Mouse (Mus musculus) forebrain, embryonic 10.5 days (tissue): ENCODE data around the gene Dixdc1. TPM values are rescaled to one million over a fixed set of nuclear protein-coding genes. Genes with fewer than 3 reads are reported as not detected.

Source experiments
- DNase-seq: peaks from one replicate; pipeline ENCODE4 v3.0.0-alpha.2; 2017; ENCODE audit warnings: low spot score; ENCODE audit errors: extremely low spot score
- H3K27ac ChIP-seq: fragments of 300-500 bp; sonication (generic); 2 replicates; pipeline ENCODE4 v1.5.1; 2016; ENCODE audit warnings: mild to moderate bottlenecking
- H3K27me3 ChIP-seq: fragments of 300-500 bp; sonication (generic); 2 replicates; pipeline ENCODE4 v1.6.1; 2016; ENCODE audit warnings: mild to moderate bottlenecking; ENCODE audit not compliant: poor library complexity, severe bottlenecking
- H3K36me3 ChIP-seq: fragments of 300-500 bp; sonication (generic); replicated peaks from 2 replicates; pipeline ENCODE4 v1.6.1; 2016; ENCODE audit warnings: mild to moderate bottlenecking, moderate library complexity
- H3K4me1 ChIP-seq: fragments of 300-500 bp; sonication (generic); 2 replicates; pipeline ENCODE4 v1.6.1; 2016
- H3K4me3 ChIP-seq: fragments of 300-500 bp; sonication (generic); 2 replicates; pipeline ENCODE4 v1.5.1; 2016; ENCODE audit warnings: mild to moderate bottlenecking, moderate library complexity
- H3K9me3 ChIP-seq: fragments of 300-500 bp; sonication (generic); 2 replicates; pipeline ENCODE4 v1.6.1; 2016; ENCODE audit warnings: mild to moderate bottlenecking, moderate library complexity
- WGBS: fragments of 180-500 bp; shearing (Covaris S2); methylation state at CpG from one replicate; pipeline ENCODE4 v1.1.7; 2016; 5-methylcytosine and 5-hydroxymethylcytosine counted together
- polyA plus RNA-seq: library from polyadenylated mRNA; unstranded; fragments of >200 nt; fragmentation: Nextera tagmentation; extraction: Ambion mirVana; gene quantifications from 2 replicates; pipeline ENCODE4 v1.2.1, GENCODE M21; 2016

Dixdc1 gene
- 22.2 and 23.0 TPM in 2 replicates for polyA plus RNA-seq

DNA sequence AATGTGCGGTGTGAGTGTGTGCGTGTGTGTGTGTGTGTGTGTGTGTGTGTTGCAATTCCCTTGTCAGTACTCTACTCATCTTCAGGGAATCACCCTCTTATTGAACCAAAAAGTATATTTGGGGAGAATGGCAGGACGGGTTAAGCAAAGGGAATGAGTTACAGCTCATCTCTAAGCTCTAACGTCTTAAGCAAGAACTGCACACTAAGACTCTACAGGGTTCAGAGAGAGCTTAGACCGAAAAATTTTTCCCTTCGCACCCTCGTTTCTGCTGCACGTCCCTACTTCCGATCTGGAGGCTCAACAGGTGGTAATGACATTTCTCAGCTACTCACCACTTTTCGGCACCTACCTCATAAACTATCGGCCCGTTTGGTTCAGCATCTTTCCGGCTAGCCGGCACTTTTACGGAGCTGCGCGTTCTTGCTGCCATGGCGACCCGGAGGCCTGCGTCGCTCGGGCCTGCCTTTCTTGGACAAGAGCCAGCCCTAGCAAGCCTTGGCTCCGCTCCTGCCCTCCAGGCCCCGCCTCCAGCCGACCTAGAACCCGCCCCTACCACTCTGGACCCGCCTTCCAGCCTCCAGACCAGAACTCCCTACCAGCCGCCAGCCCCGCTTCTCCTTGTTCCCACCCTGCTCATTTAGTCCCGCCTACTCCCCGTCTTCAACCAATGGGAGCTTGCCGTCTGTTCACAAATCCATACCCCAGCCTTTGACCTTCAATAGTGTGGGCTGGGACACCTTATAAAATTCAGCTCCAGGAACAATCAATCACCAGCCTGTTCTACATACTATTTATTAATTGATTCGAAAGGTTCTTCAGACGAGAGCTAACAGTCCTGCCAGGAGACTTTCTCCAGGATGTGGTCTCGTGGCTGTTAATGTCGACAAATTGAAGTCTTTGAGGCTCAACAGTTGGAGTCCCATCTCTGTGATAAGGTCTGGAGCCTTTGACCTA lies at the start of gene Dixdc1:
Gene Dixdc1 (minus strand): TSS at position 604 of the 957 bp plus-strand sequence.
- peak within 1 kb of the TSS; percentile 40 for H3K27ac ChIP-seq
- WGBS = 16% methylated on average over 36 of the region's 36 CpGs
- H3K36me3 ChIP-seq = no peaks in the 10 kb centered on the region
- H3K4me3 ChIP-seq = peak within 1 kb of the TSS; percentile 52
- H3K4me1 ChIP-seq = peaks cover 18% of the 10 kb centered on the region
- no peaks in the 10 kb centered on the region for H3K9me3 ChIP-seq
- peaks cover 14% of the 10 kb centered on the region for H3K27me3 ChIP-seq
- peak; percentile 95 for DNase-seq

DNA sequence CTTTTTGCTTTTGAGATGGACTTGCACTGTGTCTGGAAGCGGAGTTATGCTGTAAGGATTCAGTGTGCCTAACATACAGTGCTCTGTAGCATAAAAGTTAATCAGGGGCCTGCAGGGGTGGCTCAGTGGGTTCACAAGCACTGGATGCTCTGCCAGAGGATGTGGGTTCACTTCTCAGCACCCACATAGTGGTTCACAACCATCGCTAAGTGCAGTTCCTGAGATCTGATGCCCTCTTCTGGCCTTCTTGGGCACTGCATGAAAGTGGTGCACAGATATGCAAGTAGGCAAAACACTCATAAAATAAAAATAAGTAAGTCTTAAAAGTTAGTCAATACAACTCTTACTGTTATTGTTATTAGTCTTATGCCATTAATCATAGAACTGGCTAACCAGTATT lies 42.8 kb upstream of the Dixdc1 start:
- Histone ChIP-seq H3K4me3 (no peak overlapping the region), H3K27ac (no peak overlapping the region), H3K9me3 (no peaks in the 10 kb centered on the region), H3K27me3 (no peaks in the 10 kb centered on the region), H3K36me3 (peaks cover 94% of the 10 kb centered on the region), H3K4me1 (no peaks in the 10 kb centered on the region)
- DNase-seq = peak; percentile 40
- WGBS = 71% methylated on average over 2 of the region's 2 CpGs

- WGBS = 73% methylated on average over 11 of the region's 11 CpGs
- H3K36me3 ChIP-seq = peaks cover 49% of the 10 kb centered on the region
- H3K4me3 ChIP-seq = peak overlapping the region; percentile 91
- DNase-seq = no peak
- H3K9me3 ChIP-seq = no peaks in the 10 kb centered on the region
- H3K27ac ChIP-seq = no peak overlapping the region; the same call in 1 of the 2 replicates
- H3K27me3 ChIP-seq = no peaks in the 10 kb centered on the region
- H3K4me1 ChIP-seq = peaks cover 26% of the 10 kb centered on the region
Observed at GRCm38 (mm10) chr9:50776162-50776760, 36.9 kb upstream of the Dixdc1 start.

GRCm38 (mm10) chr9:50775662-50776126 lies 36.4 kb upstream of the Dixdc1 start:
- H3K9me3 ChIP-seq = no peaks in the 10 kb centered on the region
- no peaks in the 10 kb centered on the region for H3K27me3 ChIP-seq
- WGBS = 1% methylated on average over 30 of the region's 30 CpGs
- H3K36me3 ChIP-seq = peaks cover 46% of the 10 kb centered on the region
- no peak for DNase-seq
- peak overlapping the region; percentile 95 for H3K27ac ChIP-seq
- peak overlapping the region; percentile 91 for H3K4me3 ChIP-seq
- H3K4me1 ChIP-seq = peaks cover 26% of the 10 kb centered on the region

DNA sequence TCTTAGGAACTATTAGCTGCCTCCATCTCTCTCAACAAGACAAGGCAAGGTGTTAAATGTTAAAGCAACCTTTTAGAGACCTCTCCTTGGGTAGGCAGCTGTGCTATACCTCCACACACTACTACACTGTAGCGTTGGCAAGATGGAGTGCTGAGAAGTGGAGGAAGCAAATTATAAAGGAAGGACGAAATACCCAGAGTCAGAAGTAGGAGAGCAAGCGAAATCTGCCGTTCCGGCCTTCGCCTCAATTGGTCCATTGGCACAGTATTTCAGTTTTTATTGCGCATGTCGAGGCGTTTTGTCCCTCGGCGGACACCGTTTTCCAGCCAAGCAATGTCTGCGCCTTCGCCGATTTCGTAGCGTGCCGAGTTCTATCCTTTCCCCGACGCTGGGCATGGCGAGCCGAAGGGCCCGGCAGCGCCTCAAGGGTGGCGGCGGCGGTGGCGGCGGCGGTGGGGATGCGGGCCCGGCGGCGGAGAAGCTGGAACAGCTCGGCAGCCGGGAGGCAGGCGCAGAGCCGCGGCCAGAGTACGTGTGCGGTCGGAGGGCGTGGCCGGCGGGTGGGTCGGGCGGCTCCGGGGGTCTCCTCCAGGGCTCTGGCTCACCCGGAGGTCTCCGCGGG lies 35.8 kb upstream of the Dixdc1 start, which contains the start of the genes Alg9 and 1110032A03Rik:
Gene Alg9 (plus strand): TSS at position 29 of the 622 bp plus-strand sequence.
Gene 1110032A03Rik (minus strand): TSS at position 530 of the 622 bp plus-strand sequence.
- peak within 1 kb of the TSS; percentile 95 for H3K27ac ChIP-seq
- 2% methylated on average over 51 of the region's 51 CpGs for WGBS
- DNase-seq = peak; percentile 90

GRCm38 (mm10) chr9:50774026-50774462 lies 34.7 kb upstream of the Dixdc1 start:
- H3K9me3 ChIP-seq = no peaks in the 10 kb centered on the region
- H3K4me3 ChIP-seq = 0 out of 2 replicates have a peak overlapping the region, but pooled peaks have one; percentile 91
- WGBS = 81% methylated on average over 4 of the region's 4 CpGs
- H3K27ac ChIP-seq = no peak overlapping the region
- DNase-seq = no peak
- peaks cover 30% of the 10 kb centered on the region for H3K4me1 ChIP-seq
- no peaks in the 10 kb centered on the region for H3K27me3 ChIP-seq
- peaks cover 31% of the 10 kb centered on the region for H3K36me3 ChIP-seq

More for the DNA sequence above, 35.8 kb upstream of the Dixdc1 start, which contains the start of the genes Alg9 and 1110032A03Rik:
- peak within 1 kb of the TSS; percentile 91 for H3K4me3 ChIP-seq
- H3K4me1 ChIP-seq = peaks cover 26% of the 10 kb centered on the region
- no peaks in the 10 kb centered on the region for H3K9me3 ChIP-seq
- peaks cover 42% of the 10 kb centered on the region for H3K36me3 ChIP-seq
- no peaks in the 10 kb centered on the region for H3K27me3 ChIP-seq

GRCm38 (mm10) chr9:50770011-50770410 lies 30.7 kb upstream of the Dixdc1 start:
- H3K27me3 ChIP-seq = no peaks in the 10 kb centered on the region
- H3K9me3 ChIP-seq = no peaks in the 10 kb centered on the region
- 82% methylated on average over 2 of the region's 2 CpGs for WGBS
- H3K4me1 ChIP-seq = peaks cover 34% of the 10 kb centered on the region
- H3K4me3 ChIP-seq = no peak overlapping the region
- no peak for DNase-seq
- peaks cover 16% of the 10 kb centered on the region for H3K36me3 ChIP-seq
- no peak overlapping the region for H3K27ac ChIP-seq

GRCm38 (mm10) chr9:50768107-50769002 lies 29.0 kb upstream of the Dixdc1 start, which contains the start of gene Fdxacb1:
Gene Fdxacb1 (plus strand): TSS chr9:50768236.
- no peaks in the 10 kb centered on the region for H3K27me3 ChIP-seq
- peaks cover 16% of the 10 kb centered on the region for H3K36me3 ChIP-seq
- H3K27ac ChIP-seq = peak within 1 kb of the TSS; percentile 94
- peak within 1 kb of the TSS; percentile 73 for H3K4me3 ChIP-seq
- WGBS = 5% methylated on average over 59 of the region's 59 CpGs
- DNase-seq = peak; percentile 96
- H3K4me1 ChIP-seq = peaks cover 23% of the 10 kb centered on the region
- no peaks in the 10 kb centered on the region for H3K9me3 ChIP-seq

- Histone ChIP-seq H3K9me3 (no peaks in the 10 kb centered on the region), H3K36me3 (peaks cover 16% of the 10 kb centered on the region), H3K4me1 (peaks cover 23% of the 10 kb centered on the region), H3K27me3 (no peaks in the 10 kb centered on the region), H3K4me3 (peak overlapping the region; percentile 73), H3K27ac (peak overlapping the region; percentile 94)
- no peak for DNase-seq
- WGBS = 8% methylated on average over 17 of the region's 17 CpGs
Observed at GRCm38 (mm10) chr9:50767531-50768106, 28.3 kb upstream of the Dixdc1 start.

- 79% methylated on average over 1 of the region's 1 CpGs for WGBS
- Histone ChIP-seq H3K4me3 (no peak overlapping the region), H3K9me3 (no peaks in the 10 kb centered on the region), H3K27me3 (no peaks in the 10 kb centered on the region), H3K36me3 (no peaks in the 10 kb centered on the region), H3K4me1 (peaks cover 11% of the 10 kb centered on the region), H3K27ac (no peak overlapping the region)
- no peak for DNase-seq
Observed at GRCm38 (mm10) chr9:50763331-50763730, 24.0 kb upstream of the Dixdc1 start.

GRCm38 (mm10) chr9:50761520-50762243 lies 22.4 kb upstream of the Dixdc1 start:
- 68% methylated on average over 6 of the region's 6 CpGs for whole genome bisulfite sequencing
- no peak overlapping the region for H3K4me3 ChIP-seq
- DNase-seq = no peak

More at GRCm38 (mm10) chr9:50761520-50762243, 22.4 kb upstream of the Dixdc1 start:
- no peaks in the 10 kb centered on the region for H3K36me3 ChIP-seq
- H3K27ac ChIP-seq = no peak overlapping the region
- H3K9me3 ChIP-seq = no peaks in the 10 kb centered on the region
- H3K4me1 ChIP-seq = peaks cover 2% of the 10 kb centered on the region; the same call in 1 of the 2 replicates
- no peaks in the 10 kb centered on the region for H3K27me3 ChIP-seq
